Comparison of ENCODE assay signal across 8 mouse cellular contexts in genomic region chr19:5727701-5728100, GRCm38 (mm10). TPM values are rescaled to one million over a fixed set of nuclear protein-coding genes. Genes with fewer than 3 reads are reported as not detected.
DNase-seq lines count a peak whose midpoint lies in the region; ATAC-seq and TF ChIP-seq lines count a peak whose summit lies in the region.

No protein-coding gene starts in this region.

- peak overlapping the region; percentile 57 for H3K4me2 ChIP-seq in CH12.LX (ENCODE audit: insufficient read depth, low read depth, poor library complexity, severe bottlenecking)
- peak overlapping the region; percentile 99 for H3K4me2 ChIP-seq in forebrain, embryonic 15.5 days (replicated peaks)
- peak overlapping the region; percentile 92 for H3K4me2 ChIP-seq in lung, embryonic 14.5 days
- H3K4me2 ChIP-seq in neural tube, embryonic 15.5 days: peak overlapping the region; percentile 89

- TF ChIP-seq POLR2A in CH12.LX (IDR thresholded peaks at IDR 0.05; ENCODE audit: low read depth, low read length): 0 out of 2 replicates have a peak, but pooled peaks have one; percentile 4
- TF ChIP-seq POLR2A in testis, adult 2 months (IDR thresholded peaks at IDR 0.05; ENCODE audit: control insufficient read depth, low read depth, low read length): no peak

- peak overlapping the region; percentile 20 for H3K27ac ChIP-seq in CH12.LX (ENCODE audit: insufficient read depth, low read depth)
- peak overlapping the region; percentile 96 for H3K27ac ChIP-seq in forebrain, embryonic 15.5 days (replicated peaks)
- H3K27ac ChIP-seq in layer of hippocampus, adult 2 months: peak overlapping the region; percentile 96
- peak overlapping the region; percentile 48 for H3K27ac ChIP-seq in lung, embryonic 14.5 days (ENCODE audit: low read depth)
- H3K27ac ChIP-seq in neural tube, embryonic 15.5 days (replicated peaks): peak overlapping the region; percentile 96
- H3K27ac ChIP-seq in testis, adult 2 months (ENCODE audit: control insufficient read depth, insufficient read depth, low read depth, low read length): peak overlapping the region; percentile 51; the same call in 1 of the 2 replicates

- peak; percentile 75 for TF ChIP-seq RAD21 in CH12.LX (IDR thresholded peaks at IDR 0.05; ENCODE audit: low read depth, low read length)

- 5% methylated on average over 14 of the region's 14 CpGs for WGBS in forebrain, embryonic 15.5 days
- 2% methylated on average over 14 of the region's 14 CpGs for WGBS in lung, embryonic 14.5 days
- 4% methylated on average over 14 of the region's 14 CpGs for WGBS in neural tube, embryonic 15.5 days

- H3K9me3 ChIP-seq in CH12.LX (replicated peaks; ENCODE audit: low read length): no peaks in the 10 kb centered on the region
- H3K9me3 ChIP-seq in forebrain, embryonic 15.5 days: no peaks in the 10 kb centered on the region
- no peaks in the 10 kb centered on the region for H3K9me3 ChIP-seq in lung, embryonic 14.5 days (ENCODE audit: low read depth, low read length)
- no peaks in the 10 kb centered on the region for H3K9me3 ChIP-seq in neural tube, embryonic 15.5 days (replicated peaks)

- ATAC-seq in forebrain, embryonic 15.5 days (replicated peaks): no peak
- 0 out of 2 replicates have a peak, but pooled peaks have one; percentile 12 for ATAC-seq in lung, embryonic 14.5 days (ENCODE audit: insufficient read depth)
- ATAC-seq in neural tube, embryonic 15.5 days (ENCODE audit: low FRiP score): no peak

- H3K4me3 ChIP-seq in CH12.LX (replicated peaks in 1 of 3; ENCODE audit: low read depth in 2 of 3, low read length in 2 of 3, poor library complexity in 1 of 3): peak overlapping the region; percentile 38 to 75 (median 41)
- H3K4me3 ChIP-seq in forebrain, embryonic 15.5 days: peak overlapping the region; percentile 96
- peak overlapping the region; percentile 94 for H3K4me3 ChIP-seq in layer of hippocampus, adult 2 months
- peak overlapping the region; percentile 83 for H3K4me3 ChIP-seq in lung, embryonic 14.5 days (ENCODE audit: low read depth, low read length)
- H3K4me3 ChIP-seq in neural tube, embryonic 15.5 days (replicated peaks): peak overlapping the region; percentile 84
- H3K4me3 ChIP-seq in testis, adult 2 months (ENCODE audit: control insufficient read depth, low read depth, low read length): peak overlapping the region; percentile 91

- H3K4me1 ChIP-seq in CH12.LX (ENCODE audit: control insufficient read depth in 1 of 2, insufficient read depth in 2 of 2): peaks cover 21 to 62% of the 10 kb centered on the region in 2 experiments
- H3K4me1 ChIP-seq in forebrain, embryonic 15.5 days: peaks cover 68% of the 10 kb centered on the region
- peaks cover 38% of the 10 kb centered on the region for H3K4me1 ChIP-seq in lung, embryonic 14.5 days (ENCODE audit: insufficient read depth)
- H3K4me1 ChIP-seq in neural tube, embryonic 15.5 days: peaks cover 72% of the 10 kb centered on the region
- H3K4me1 ChIP-seq in testis, adult 2 months (ENCODE audit: control insufficient read depth, insufficient read depth, low read length): peaks cover 48% of the 10 kb centered on the region

- DNase-seq in CH12.LX (ENCODE audit: extremely low read depth): peak; percentile 80
- peak; percentile 76 for DNase-seq in cerebellum, adult 11-12 months
- DNase-seq in heart, postnatal 4 days: peak; percentile 95
- peak; percentile 85 to 93 for DNase-seq in layer of hippocampus, adult 2 months (ENCODE audit: low spot score in 2 of 2)
- peak; percentile 96 for DNase-seq in lung, embryonic 14.5 days

- TF ChIP-seq CTCF in CH12.LX (conservative IDR thresholded peaks at IDR 0.05 in 1 of 2, IDR thresholded peaks at IDR 0.05 in 1 of 2; ENCODE audit: low read depth in 2 of 2, low read length in 2 of 2): peak; percentile 83 to 98
- peak; percentile 98 for TF ChIP-seq CTCF in layer of hippocampus, adult 2 months (conservative IDR thresholded peaks at IDR 0.05)
- peak; percentile 99 for TF ChIP-seq CTCF in lung, embryonic 14.5 days (IDR thresholded peaks at IDR 0.05; ENCODE audit: low read depth)
- TF ChIP-seq CTCF in testis, adult 2 months (IDR thresholded peaks at IDR 0.05; ENCODE audit: control insufficient read depth, insufficient read depth, insufficient replicate concordance, low read depth, low read length): peak; percentile 93

- H3K9ac ChIP-seq in CH12.LX (ENCODE audit: insufficient read depth, low read depth): no peak overlapping the region
- peak overlapping the region; percentile 99 for H3K9ac ChIP-seq in forebrain, embryonic 15.5 days (replicated peaks)
- peak overlapping the region; percentile 91 for H3K9ac ChIP-seq in lung, embryonic 14.5 days
- H3K9ac ChIP-seq in neural tube, embryonic 15.5 days (replicated peaks): peak overlapping the region; percentile 96

- H3K36me3 ChIP-seq in CH12.LX (replicated peaks in 1 of 2; ENCODE audit: control insufficient read depth in 1 of 2, insufficient read depth in 1 of 2, low read length in 1 of 2): peaks cover 8 to 30% of the 10 kb centered on the region in 2 experiments
- peaks cover 22% of the 10 kb centered on the region for H3K36me3 ChIP-seq in forebrain, embryonic 15.5 days
- peaks cover 25% of the 10 kb centered on the region; the same call in 1 of the 2 replicates for H3K36me3 ChIP-seq in lung, embryonic 14.5 days (ENCODE audit: insufficient read depth)
- H3K36me3 ChIP-seq in neural tube, embryonic 15.5 days: 0 out of 2 replicates have a peak, but pooled peaks cover 12% of the 10 kb centered on the region
- no peaks in the 10 kb centered on the region for H3K36me3 ChIP-seq in testis, adult 2 months (ENCODE audit: control insufficient read depth, insufficient read depth, low read length)

- H3K79me2 ChIP-seq in CH12.LX (replicated peaks; ENCODE audit: control insufficient read depth, extremely low read depth, insufficient read depth, poor library complexity, severe bottlenecking): peaks cover 26% of the 10 kb centered on the region

- H3K27me3 ChIP-seq in CH12.LX (replicated peaks): no peaks in the 10 kb centered on the region
- H3K27me3 ChIP-seq in forebrain, embryonic 15.5 days: no peaks in the 10 kb centered on the region
- H3K27me3 ChIP-seq in lung, embryonic 14.5 days (ENCODE audit: insufficient read depth, low read length): no peaks in the 10 kb centered on the region
- no peaks in the 10 kb centered on the region for H3K27me3 ChIP-seq in neural tube, embryonic 15.5 days (replicated peaks)
- no peaks in the 10 kb centered on the region for H3K27me3 ChIP-seq in testis, adult 2 months (ENCODE audit: control insufficient read depth, insufficient read depth, low read length)

- peak; percentile 15; the same call in 1 of the 2 replicates for TF ChIP-seq EP300 in CH12.LX (IDR thresholded peaks at IDR 0.05; ENCODE audit: low read length)

- dilution Hi-C loops in CH12.LX (cut with MboI; ENCODE audit: extremely low pct_ligation_motif_present, extremely low pct_unique_long_range_greater_than_20kb, low sequenced_read_pairs): no loop called here

- in situ Hi-C loops in CH12.LX (cut with MboI; ENCODE audit: low pct_ligation_motif_present, low pct_unique_long_range_greater_than_20kb, low sequenced_read_pairs): no loop called here

RNA-seq across cellular contexts. Expression of gene Ehbp1l1, which starts 1.6 kb away (rescaled TPM):
- total RNA-seq in CH12.LX (2012; rRNA removed): 52.1 and 57.0 TPM in 2 replicates
- 26.9 and 30.4 TPM in 2 replicates for total RNA-seq in CH12.LX (2014; rRNA removed)
- polyA plus RNA-seq in CH12.LX (2012; ENCODE audit: insufficient read length, low read depth): 62.6 and 71.9 TPM in 2 replicates
- 11.1 and 13.3 TPM in 2 replicates for polyA plus RNA-seq in forebrain, embryonic 15.5 days (2015; fragmentation: Nextera tagmentation; extraction: Ambion mirVana)
- total RNA-seq in heart, postnatal 4 days (2021): 100 to 1,000 TPM; 179 to 191 TPM
- 10 to 100 TPM; 11.8 to 17.7 TPM for total RNA-seq in layer of hippocampus, adult 2 months (2021)
- polyA plus RNA-seq in lung, embryonic 14.5 days (2014; fragmentation: Nextera tagmentation; extraction: Ambion mirVana): 15.5 and 17.4 TPM in 2 replicates
- polyA plus RNA-seq in neural tube, embryonic 15.5 days (2015; fragmentation: Nextera tagmentation; extraction: Ambion mirVana): 15.9 and 18.6 TPM in 2 replicates
- polyA plus RNA-seq in testis, adult 2 months (2012; rRNA removed): 105 and 122 TPM in 2 replicates

RNA-seq across cellular contexts. Expression of gene Fam89b, which starts 1.8 kb away (rescaled TPM):
- 13.4 and 14.5 TPM in 2 replicates for total RNA-seq in CH12.LX (2012; rRNA removed)
- 7.5 and 9.2 TPM in 2 replicates for total RNA-seq in CH12.LX (2014; rRNA removed)
- polyA plus RNA-seq in CH12.LX (2012; ENCODE audit: insufficient read length, low read depth): 4.7 and 7.5 TPM in 2 replicates
- 190 and 200 TPM in 2 replicates for polyA plus RNA-seq in forebrain, embryonic 15.5 days (2015; fragmentation: Nextera tagmentation; extraction: Ambion mirVana)
- total RNA-seq in heart, postnatal 4 days (2021): 10 to 100 TPM; 48.3 to 49.0 TPM
- 10 to 100 TPM; 26.5 to 29.4 TPM for total RNA-seq in layer of hippocampus, adult 2 months (2021)
- 108 and 116 TPM in 2 replicates for polyA plus RNA-seq in lung, embryonic 14.5 days (2014; fragmentation: Nextera tagmentation; extraction: Ambion mirVana)
- polyA plus RNA-seq in neural tube, embryonic 15.5 days (2015; fragmentation: Nextera tagmentation; extraction: Ambion mirVana): 122 and 138 TPM in 2 replicates
- polyA plus RNA-seq in testis, adult 2 months (2012; rRNA removed): 256 and 286 TPM in 2 replicates

RNA-seq across cellular contexts. Expression of gene Ltbp3, which starts 13.0 kb away (rescaled TPM):
- total RNA-seq in CH12.LX (2012; rRNA removed) (0.17 and 0.51 TPM in 2 replicates), CH12.LX (2014; rRNA removed) (not detected in 2 replicates)
- polyA plus RNA-seq in CH12.LX (2012; ENCODE audit: insufficient read length, low read depth): not detected in 2 replicates
- polyA plus RNA-seq in forebrain, embryonic 15.5 days (2015; fragmentation: Nextera tagmentation; extraction: Ambion mirVana): 10.6 and 14.3 TPM in 2 replicates
- 10 to 100 TPM; 78.7 to 79.6 TPM for total RNA-seq in heart, postnatal 4 days (2021)
- 10 to 100 TPM; 23.8 to 30.0 TPM for total RNA-seq in layer of hippocampus, adult 2 months (2021)
- 51.8 and 55.9 TPM in 2 replicates for polyA plus RNA-seq in lung, embryonic 14.5 days (2014; fragmentation: Nextera tagmentation; extraction: Ambion mirVana)
- 15.6 and 19.1 TPM in 2 replicates for polyA plus RNA-seq in neural tube, embryonic 15.5 days (2015; fragmentation: Nextera tagmentation; extraction: Ambion mirVana)
- polyA plus RNA-seq in testis, adult 2 months (2012; rRNA removed): 7.6 and 8.1 TPM in 2 replicates

RNA-seq across cellular contexts. Expression of gene Kcnk7, which starts 23.5 kb away (rescaled TPM):
- not detected in 2 replicates for total RNA-seq in CH12.LX (2012; rRNA removed)
- not detected in 2 replicates for total RNA-seq in CH12.LX (2014; rRNA removed)
- polyA plus RNA-seq in CH12.LX (2012; ENCODE audit: insufficient read length, low read depth): 0.26 and 0.30 TPM in 2 replicates
- polyA plus RNA-seq in forebrain, embryonic 15.5 days (2015; fragmentation: Nextera tagmentation; extraction: Ambion mirVana): 0.33 TPM in 1 of 2 replicates, not detected in the other
- total RNA-seq in heart, postnatal 4 days (2021): not detected
- under 1 TPM in 1 of 2 experiments, not detected in 1; 0.36 TPM for total RNA-seq in layer of hippocampus, adult 2 months (2021)
- 0.32 and 0.47 TPM in 2 replicates for polyA plus RNA-seq in lung, embryonic 14.5 days (2014; fragmentation: Nextera tagmentation; extraction: Ambion mirVana)
- polyA plus RNA-seq in neural tube, embryonic 15.5 days (2015; fragmentation: Nextera tagmentation; extraction: Ambion mirVana): 0.35 and 0.45 TPM in 2 replicates
- polyA plus RNA-seq in testis, adult 2 months (2012; rRNA removed): 10.2 and 10.8 TPM in 2 replicates

RNA-seq across cellular contexts. Expression of gene Pcnx3, which starts 39.0 kb away (rescaled TPM):
- total RNA-seq in CH12.LX (2012; rRNA removed) (27.2 and 28.6 TPM in 2 replicates), CH12.LX (2014; rRNA removed) (5.1 and 7.1 TPM in 2 replicates)
- polyA plus RNA-seq in CH12.LX (2012; ENCODE audit: insufficient read length, low read depth): 28.3 and 34.5 TPM in 2 replicates
- 27.6 and 29.1 TPM in 2 replicates for polyA plus RNA-seq in forebrain, embryonic 15.5 days (2015; fragmentation: Nextera tagmentation; extraction: Ambion mirVana)
- 10 to 100 TPM; 42.5 to 42.7 TPM for total RNA-seq in heart, postnatal 4 days (2021)
- total RNA-seq in layer of hippocampus, adult 2 months (2021): 10 to 100 TPM; 69.1 to 78.8 TPM
- polyA plus RNA-seq in lung, embryonic 14.5 days (2014; fragmentation: Nextera tagmentation; extraction: Ambion mirVana): 28.4 and 35.2 TPM in 2 replicates
- polyA plus RNA-seq in neural tube, embryonic 15.5 days (2015; fragmentation: Nextera tagmentation; extraction: Ambion mirVana): 21.0 and 23.4 TPM in 2 replicates
- polyA plus RNA-seq in testis, adult 2 months (2012; rRNA removed): 63.4 and 67.4 TPM in 2 replicates

Comparison
In these comparisons a context has a peak if more than half of its experiments do, and no peak if none do; other contexts are left out.
1. H3K27ac ChIP-seq: peak in every context shown above with its lines; median percentile 96 in forebrain, embryonic 15.5 days; 96 in layer of hippocampus, adult 2 months; 96 in neural tube, embryonic 15.5 days; 51 in testis, adult 2 months; 48 in lung, embryonic 14.5 days; 20 in CH12.LX.
2. H3K4me3 ChIP-seq: peak in every context shown above with its lines; median percentile 96 in forebrain, embryonic 15.5 days; 94 in layer of hippocampus, adult 2 months; 91 in testis, adult 2 months; 84 in neural tube, embryonic 15.5 days; 83 in lung, embryonic 14.5 days; 41 in CH12.LX.
3. RNA of gene Fam89b, which starts 1.8 kb away (polyA plus RNA-seq): 256 to 286 TPM in testis, adult 2 months, 190 to 200 TPM in forebrain, embryonic 15.5 days, 122 to 138 TPM in neural tube, embryonic 15.5 days and 108 to 116 TPM in lung, embryonic 14.5 days; 4.7 to 7.5 TPM in CH12.LX; every median in the first group is over 10 times any median in the second.
4. Peak in every context shown above with its lines, with median percentiles within 50 percentile points of each other: DNase-seq, H3K4me2 ChIP-seq and CTCF ChIP-seq.